Mouse (Mus musculus) ovary, adult 18-20 months (tissue): ENCODE measurements at regions not wholly inside any gene's neighbourhood (a gene's known extent, or its start where the extent isn't known, plus 50 kb on each side); places are given as distances from the start of the nearest gene placed in this dataset.

Source experiments
- DNase-seq: peaks from one replicate; pipeline ENCODE4 v3.0.0; 2022; ENCODE audit warnings: low spot score, mixed read lengths

DNA sequence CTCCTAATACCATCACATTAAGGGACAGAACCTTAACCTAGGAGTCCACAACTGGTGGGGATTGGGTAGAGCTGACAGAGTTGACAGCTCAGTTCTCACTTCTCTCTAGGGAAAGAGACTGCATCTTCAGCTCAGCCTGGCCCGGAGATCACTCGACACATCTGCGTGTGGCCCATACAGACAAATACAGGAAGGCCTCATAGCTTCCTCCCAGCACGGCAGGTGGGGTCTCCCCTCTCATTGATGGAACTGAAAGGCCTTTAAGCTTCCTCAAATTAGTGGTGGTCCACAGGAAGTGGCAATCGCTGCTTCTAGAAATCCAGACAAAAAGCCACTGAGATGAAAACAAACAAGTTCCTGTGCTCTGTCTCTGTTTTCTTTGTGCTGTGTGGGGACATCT lies 83.4 kb upstream of the Cxcr4 start:
- no peak for DNase-seq

DNA sequence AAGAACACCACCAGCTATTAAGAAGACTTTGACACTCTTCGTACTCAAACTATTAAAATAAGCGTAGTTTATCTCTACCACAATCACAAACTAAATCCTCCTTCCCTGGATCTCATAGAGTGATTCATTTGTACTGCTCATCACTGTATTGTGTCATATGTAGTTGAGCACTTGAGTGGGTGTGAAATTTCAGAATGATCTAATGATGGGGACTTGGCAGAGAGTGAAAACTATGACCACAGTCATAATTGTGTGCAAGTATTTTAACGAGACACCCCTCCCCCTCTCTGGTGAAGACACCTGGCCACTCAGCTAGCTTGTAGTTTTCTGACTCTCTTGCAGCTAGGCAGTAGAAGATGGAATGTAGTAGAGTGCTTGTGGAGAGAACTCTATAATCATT lies 80.2 kb upstream of the Cxcr4 start:
- no peak for DNase-seq

DNA sequence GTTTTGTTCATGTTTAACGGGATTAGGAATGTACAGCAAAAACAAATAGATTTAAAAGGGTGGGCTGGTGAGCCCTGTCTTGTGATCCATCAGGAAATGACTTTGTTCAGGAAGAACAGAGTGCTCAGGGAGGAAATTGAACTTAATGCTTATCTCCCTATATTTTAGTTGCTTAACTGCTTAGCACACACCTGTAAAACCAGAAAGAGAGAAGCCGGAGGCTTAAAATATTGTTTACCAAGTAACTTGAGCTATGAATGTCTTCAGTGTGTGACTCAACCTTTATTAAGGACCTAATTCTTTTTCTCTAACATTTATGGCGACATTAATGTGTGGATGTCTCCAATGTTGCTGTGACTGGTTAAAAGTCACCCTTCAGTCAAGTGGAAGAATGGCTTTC lies 79.4 kb upstream of the Cxcr4 start:
- no peak for DNase-seq

DNA sequence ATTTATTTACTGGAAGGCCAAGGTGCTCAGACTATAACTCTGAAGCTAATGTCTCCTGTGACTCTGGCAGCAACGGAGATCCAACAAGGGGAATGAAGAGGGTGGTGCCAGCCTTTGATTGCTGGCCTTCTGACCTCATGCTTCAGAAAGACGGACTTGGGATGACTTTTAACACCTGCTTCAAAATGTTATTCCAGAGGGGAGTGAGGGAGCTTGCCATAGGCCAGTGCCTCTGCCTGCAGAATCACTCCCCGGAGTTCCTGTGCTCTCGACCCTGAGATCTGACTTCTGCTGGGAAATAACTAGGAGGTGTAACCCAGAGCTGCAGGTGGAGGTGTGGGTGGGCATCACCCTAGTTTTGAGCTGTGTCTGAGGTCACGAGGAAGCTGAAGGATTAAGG lies 78.9 kb upstream of the Cxcr4 start:
- DNase-seq: no peak

DNA sequence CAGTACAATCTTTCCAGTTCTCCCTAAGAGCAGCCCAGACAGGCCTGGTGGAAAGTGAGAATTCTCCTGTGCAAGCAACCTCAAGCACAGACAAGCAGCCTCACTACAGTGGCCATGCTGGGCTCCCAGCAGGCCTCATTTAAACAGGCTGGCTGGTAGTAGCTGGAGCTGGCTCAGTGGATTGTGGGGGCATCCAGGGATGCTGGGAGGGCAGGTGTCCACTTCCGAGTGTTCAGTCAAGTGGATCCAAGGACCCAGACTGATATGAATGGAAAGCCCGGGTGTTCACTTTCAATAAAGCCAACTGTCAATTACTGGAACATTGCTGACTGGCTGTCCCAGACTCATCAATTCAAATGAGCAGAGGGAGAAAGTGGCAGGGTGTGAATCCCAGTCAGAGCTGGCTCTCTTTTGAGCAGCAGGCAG lies 77.2 kb upstream of the Cxcr4 start:
- no peak for DNase-seq

DNA sequence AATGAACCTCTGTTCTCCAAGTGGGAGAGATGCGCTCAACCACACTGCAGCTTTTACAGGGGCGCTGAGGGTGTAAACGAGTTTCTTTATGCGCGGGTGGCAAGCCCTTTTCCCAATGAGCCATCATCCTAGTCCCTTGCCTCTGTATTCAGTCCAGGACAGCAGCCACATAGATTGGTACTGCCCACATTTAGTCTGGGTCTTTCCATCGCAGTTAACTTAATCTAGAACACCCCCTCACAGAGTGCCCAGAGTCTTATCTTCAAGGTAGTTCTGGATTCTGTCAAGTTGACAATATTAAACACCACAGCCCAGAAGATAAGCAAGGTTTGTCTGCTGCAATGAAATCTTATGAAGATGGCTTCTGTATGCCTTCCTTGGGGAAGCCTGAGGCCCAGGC lies 76.6 kb upstream of the Cxcr4 start:
- DNase-seq: no peak

DNA sequence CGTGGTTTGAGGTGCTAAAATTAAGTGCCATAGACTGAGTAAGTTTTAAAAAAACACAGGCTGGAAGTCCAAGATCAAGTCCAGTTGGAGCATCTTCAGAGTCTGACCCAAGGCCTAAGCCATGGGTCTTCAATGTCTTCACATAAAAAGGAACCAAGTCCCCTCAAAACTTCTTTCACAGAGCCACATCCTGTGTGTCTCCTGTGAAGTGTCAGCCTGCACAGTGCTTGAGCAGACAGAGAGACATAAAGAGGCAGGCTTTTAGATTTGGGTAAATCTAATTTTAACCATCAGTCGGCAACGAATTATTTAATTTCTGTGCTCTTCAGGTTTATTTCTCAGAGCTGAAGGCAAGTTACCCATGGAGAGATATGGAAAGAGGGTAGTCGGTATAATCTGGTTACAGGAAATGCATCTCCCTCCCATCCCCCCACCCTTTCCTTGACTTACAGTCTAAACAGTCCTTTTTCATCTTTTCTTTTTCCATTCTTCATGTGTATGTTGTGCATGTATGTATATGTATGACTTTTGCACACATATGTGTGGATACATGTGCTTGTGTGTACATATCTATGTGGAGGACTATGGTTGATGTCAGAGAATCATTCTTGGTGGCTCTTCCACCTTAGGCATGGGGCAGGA lies 75.1 kb upstream of the Cxcr4 start:
- DNase-seq: no peak

DNA sequence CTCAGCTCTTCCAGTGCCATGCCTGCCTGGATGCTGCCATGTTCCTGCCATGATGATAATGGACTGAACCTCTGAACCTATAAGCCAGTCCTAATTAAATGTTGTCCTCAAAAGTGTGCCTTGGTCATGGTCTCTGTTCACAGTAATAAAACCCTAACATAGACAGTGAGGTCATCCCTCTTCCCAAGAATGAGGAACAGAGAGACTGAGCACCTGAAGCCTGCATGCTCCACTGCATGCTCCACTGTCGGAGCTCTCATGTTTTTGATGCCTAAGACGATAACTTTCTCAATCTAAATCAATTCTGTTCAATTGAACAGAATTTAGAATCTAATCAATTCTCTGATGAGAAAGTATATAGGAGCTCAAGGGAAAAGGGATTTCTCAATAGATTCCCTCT lies 71.1 kb upstream of the Cxcr4 start:
- DNase-seq: no peak

DNA sequence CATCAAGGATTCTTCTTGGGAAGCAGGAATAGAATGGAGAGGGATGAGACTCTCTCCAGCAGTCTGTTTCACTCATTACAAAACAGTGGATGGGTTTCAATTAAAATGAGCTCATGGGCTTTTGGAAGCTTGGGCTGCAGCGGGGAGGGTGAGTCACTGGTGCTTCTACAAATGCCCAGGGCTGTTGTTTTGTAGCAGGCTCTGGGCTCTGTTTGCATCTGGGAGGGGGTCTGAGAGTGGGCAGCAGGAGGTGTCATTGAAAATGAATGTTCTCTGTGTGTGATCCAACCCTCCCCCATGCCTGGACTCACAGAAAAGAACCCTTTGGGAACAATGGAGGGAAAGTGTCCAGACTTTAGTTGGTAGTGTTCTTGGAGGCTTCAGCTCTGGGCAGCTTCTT lies 67.8 kb upstream of the Cxcr4 start:
- no peak for DNase-seq

DNA sequence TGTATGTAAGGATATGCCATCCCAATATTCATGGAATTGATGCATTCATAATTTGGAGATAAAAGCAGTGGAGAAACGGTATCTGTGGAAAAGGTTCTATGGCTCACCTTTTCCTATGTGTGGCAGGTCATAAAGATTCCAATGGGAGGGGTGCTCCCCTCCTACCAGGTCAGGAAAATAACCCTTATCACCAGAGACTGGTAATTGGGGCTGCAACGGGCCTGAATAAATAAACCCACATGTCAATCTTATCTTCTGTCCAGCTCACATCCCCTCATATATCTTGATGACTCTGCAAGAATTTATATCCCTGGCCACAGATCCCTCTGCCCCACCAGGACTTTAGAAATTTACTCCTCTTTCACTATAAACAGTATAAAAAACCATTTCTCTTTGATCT lies 66.7 kb upstream of the Cxcr4 start:
- DNase-seq: no peak

DNA sequence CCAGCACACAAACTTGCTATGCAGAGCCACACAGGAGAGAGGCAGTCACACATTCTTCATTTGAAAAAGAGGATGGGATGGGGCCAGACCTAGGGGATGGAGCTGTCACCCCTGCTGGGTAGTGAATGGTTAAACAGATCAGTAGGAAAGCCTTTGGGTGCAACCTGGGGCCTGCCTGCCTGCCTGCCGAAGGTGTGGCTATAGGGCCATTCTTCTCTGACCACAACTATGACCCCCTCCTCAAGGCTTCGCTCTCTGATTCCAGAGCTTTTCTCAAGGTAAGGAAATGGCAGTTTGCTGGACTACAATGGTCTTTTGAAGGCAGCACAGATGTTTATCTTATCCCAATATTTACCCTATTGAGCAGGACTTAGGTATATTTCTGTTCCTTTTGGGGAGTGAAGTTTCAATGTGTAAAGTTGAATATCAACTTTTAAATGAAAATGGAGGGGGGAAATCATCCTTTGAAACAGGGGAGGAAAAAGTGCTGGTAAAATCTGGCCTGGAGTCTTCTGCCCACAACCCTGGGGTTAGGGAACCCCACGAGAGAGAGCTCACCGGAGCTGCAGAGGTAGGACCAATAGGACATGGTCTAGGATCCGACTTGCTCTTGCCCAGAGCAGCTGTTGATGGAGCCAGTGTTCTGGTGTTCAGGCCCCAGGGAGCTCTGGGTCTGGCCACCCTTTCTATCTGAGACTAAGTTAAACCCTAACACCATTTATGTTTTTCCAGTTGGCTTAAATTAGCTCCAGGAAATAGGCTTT lies 62.2 kb upstream of the Cxcr4 start:
- no peak for DNase-seq

DNA sequence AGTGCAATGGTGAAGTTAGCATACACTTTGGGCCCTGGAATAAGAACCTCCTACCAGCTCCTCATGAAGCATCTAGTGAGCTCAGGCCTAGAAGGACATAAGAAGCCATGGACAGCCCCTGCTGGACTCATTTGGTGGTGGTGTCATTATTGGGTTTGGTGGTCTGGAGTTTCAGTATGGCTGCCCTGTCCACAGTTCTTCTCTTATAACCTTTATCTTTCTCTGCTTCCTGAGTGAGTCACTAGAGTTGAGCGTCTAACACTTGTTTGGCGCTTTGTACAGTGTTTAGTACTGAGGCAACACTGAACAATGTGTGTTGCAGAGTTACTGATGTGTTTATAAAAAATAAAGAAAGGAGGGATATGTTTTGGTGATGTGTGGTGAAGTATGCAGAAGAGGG lies 58.5 kb upstream of the Cxcr4 start:
- no peak for DNase-seq

DNA sequence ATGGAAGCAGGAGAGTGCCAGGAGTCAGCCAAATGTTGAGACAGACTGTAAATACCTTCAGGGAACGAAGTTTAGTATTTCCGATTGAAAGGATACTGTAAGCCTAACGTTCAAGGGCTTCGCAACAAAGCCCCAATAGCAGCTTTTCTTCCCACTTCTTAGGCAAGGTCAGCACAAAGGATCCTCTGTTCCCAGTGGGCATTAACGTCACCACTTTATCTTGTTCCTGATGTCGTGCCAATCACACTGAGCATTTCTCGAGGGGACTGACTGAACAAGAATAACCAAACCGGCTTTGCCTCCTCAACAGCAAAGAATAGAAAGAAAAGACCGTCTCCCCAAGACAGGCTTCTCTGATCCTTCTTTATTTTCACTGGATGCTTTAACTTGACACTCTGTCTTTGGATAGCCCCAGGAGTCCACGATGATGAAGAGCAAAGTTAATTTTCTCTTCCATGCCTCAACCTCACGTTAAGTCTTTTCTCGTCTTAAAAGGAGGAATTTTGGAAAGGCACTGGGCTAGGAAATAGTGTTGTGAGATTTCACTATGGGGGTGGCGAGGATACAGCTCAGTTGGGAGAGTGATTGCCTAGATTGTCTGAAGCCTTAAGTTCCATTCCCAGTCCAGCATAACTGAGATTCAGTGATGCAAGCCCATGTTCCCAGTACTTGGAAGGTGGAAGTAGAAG lies 57.5 kb upstream of the Cxcr4 start:
- DNase-seq: no peak

DNA sequence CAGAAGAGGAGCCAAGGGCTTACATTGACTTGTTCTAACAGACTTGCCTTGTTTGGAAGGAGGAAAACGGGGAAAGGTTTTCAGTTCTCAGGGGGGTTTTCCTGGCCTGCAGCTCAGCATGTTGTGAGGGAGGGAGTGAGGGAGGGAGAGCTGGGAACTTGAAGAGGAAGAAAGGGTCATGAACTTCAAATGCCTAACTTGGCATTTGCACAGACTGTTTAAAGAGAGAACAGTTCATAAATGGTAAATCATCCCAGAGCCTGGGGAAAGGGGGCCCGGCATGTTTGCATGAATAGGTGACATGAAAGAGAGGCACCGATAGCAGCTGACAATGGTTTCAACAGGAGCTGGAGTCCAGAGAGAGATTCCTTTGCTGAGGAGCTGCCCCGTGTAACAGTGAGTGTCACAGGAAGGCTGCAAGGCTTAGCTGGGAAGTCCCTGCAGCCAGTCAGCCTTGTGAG lies 51.3 kb upstream of the Cxcr4 start:
- no peak for DNase-seq

DNA sequence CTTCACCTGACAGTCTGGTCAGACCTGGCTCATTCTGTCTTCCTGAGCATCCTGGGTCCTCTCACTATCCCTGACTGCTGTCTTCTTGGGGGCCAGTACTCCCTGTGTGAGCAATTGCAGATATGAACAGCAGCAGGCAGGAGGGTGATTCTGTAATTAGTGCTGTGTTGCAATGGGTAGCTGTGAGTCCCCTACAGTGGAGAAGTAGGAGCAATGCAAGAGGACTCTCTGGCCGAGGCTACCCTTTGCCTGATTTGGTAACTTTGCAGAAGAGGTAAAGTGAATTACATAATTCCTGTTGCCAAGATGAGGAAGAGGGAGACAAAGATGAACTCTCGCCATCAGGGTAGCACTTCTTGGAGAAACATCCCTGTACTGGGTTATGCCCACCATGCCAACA lies 50.1 kb upstream of the Cxcr4 start:
- no peak for DNase-seq
